Mouse (Mus musculus) gonadal fat pad, adult 2 months (tissue): ENCODE data around the gene Pfdn5. TPM values are rescaled to one million over a fixed set of nuclear protein-coding genes. Genes with fewer than 3 reads are reported as not detected.

ENCODE experiments used
- DNase-seq: peaks from one replicate; pipeline ENCODE4 v3.0.0-alpha.2; 2012; ENCODE audit warnings: low read depth
- polyA plus RNA-seq: library from polyadenylated mRNA; depleted of rRNA; stranded (reverse); fragments of >200 nt; gene quantifications from 2 replicates; pipeline ENCODE4 v1.2.3, GENCODE M21; 2012; rRNA removed

Pfdn5 gene
- polyA plus RNA-seq, 1 experiment: 179 TPM

GRCm38 (mm10) chr15:102370727-102371126 is 44.8 kb downstream of the Pfdn5 start:
- no peak for DNase-seq

GRCm38 (mm10) chr15:102376453-102377162 is 50.7 kb downstream of the Pfdn5 start:
- no peak for DNase-seq

GRCm38 (mm10) chr15:102377163-102377543 is 51.2 kb downstream of the Pfdn5 start:
- DNase-seq: no peak

GRCm38 (mm10) chr15:102377810-102378262 is 51.9 kb downstream of the Pfdn5 start:
- no peak for DNase-seq

Other genes starting within 250 kb of the Pfdn5 start
- 92.6 and 151 TPM in 2 replicates for gene Tns2, start 225.7 kb upstream of the Pfdn5 start, polyA plus RNA-seq
- 60.3 and 67.4 TPM in 2 replicates for gene Spryd3, start 189.9 kb upstream of the Pfdn5 start, polyA plus RNA-seq
- 136 and 152 TPM in 2 replicates for gene Igfbp6, start 181.8 kb upstream of the Pfdn5 start, polyA plus RNA-seq
- gene Soat2, start 175.6 kb upstream of the Pfdn5 start, polyA plus RNA-seq: 0.69 and 1.1 TPM in 2 replicates
- 42.2 and 42.7 TPM in 2 replicates for gene Zfp740, start 122.9 kb upstream of the Pfdn5 start, polyA plus RNA-seq
- 237 and 241 TPM in 2 replicates for gene Csad, start 121.4 kb upstream of the Pfdn5 start, polyA plus RNA-seq
- 4.6 and 5.6 TPM in 2 replicates for gene Itgb7, start 94.2 kb upstream of the Pfdn5 start, polyA plus RNA-seq
- gene Rarg, start 68.6 kb upstream of the Pfdn5 start, polyA plus RNA-seq: 35.1 and 37.8 TPM in 2 replicates
- gene Gm9918, start 55.6 kb upstream of the Pfdn5 start, polyA plus RNA-seq: 0.25 and 0.27 TPM in 2 replicates
- 66.9 and 89.6 TPM in 2 replicates for gene Mfsd5, start 46.7 kb upstream of the Pfdn5 start, polyA plus RNA-seq
- gene Espl1, start 29.9 kb upstream of the Pfdn5 start, polyA plus RNA-seq: 2.9 and 7.1 TPM in 2 replicates
- gene Myg1, start 5.6 kb downstream of the Pfdn5 start, polyA plus RNA-seq: 52.7 and 56.4 TPM in 2 replicates
- 21.5 and 27.0 TPM in 2 replicates for gene Aaas, start 24.7 kb downstream of the Pfdn5 start, polyA plus RNA-seq
- gene Sp7, start 41.1 kb downstream of the Pfdn5 start, polyA plus RNA-seq: 0.12 and 0.18 TPM in 2 replicates
- gene Sp1, start 80.0 kb downstream of the Pfdn5 start, polyA plus RNA-seq: 17.5 and 19.9 TPM in 2 replicates
- 5.5 and 7.0 TPM in 2 replicates for gene Amhr2, start 119.3 kb downstream of the Pfdn5 start, polyA plus RNA-seq
- gene Prr13, start 132.9 kb downstream of the Pfdn5 start, polyA plus RNA-seq: 121 and 141 TPM in 2 replicates
- 357 and 485 TPM in 2 replicates for gene Pcbp2, start 144.4 kb downstream of the Pfdn5 start, polyA plus RNA-seq
- not detected in 2 replicates for gene Gm10337, start 177.6 kb downstream of the Pfdn5 start, polyA plus RNA-seq
- gene Map3k12, start 190.9 kb downstream of the Pfdn5 start, polyA plus RNA-seq: 15.0 and 15.6 TPM in 2 replicates
- 49.3 and 66.4 TPM in 2 replicates for gene Tarbp2, start 192.1 kb downstream of the Pfdn5 start, polyA plus RNA-seq
- gene Npff, start 198.8 kb downstream of the Pfdn5 start, polyA plus RNA-seq: 4.8 and 5.8 TPM in 2 replicates